Mouse (Mus musculus) heart, postnatal 10 days (tissue): ENCODE results near the gene Hoxa9. TPM values are rescaled to one million over a fixed set of nuclear protein-coding genes. Genes with fewer than 3 reads are reported as not detected.

ENCODE experiments used
- DNase-seq, 2 experiments: peaks; one replicate each; pipeline ENCODE4 v3.0.0; 2021
- intact Hi-C: fragments of 180-260 bp; cut with DNase I; formaldehyde crosslinking; loops from one replicate; pipeline ENCODE4 v1.15.1; 2025
- total RNA-seq, 2 experiments: library from RNA; stranded (reverse); gene quantifications; 2 replicates each; pipeline ENCODE4 v1.2.3; 2021

Gene Hoxa9
- total RNA-seq, 2 experiments from 2014 or later: not detected

- peak in 1 of 2 experiments; percentile 37 for DNase-seq
Observed at GRCm38 (mm10) chr6:52220003-52220864, 10.7 kb downstream of the Hoxa9 start.

GRCm38 (mm10) chr6:52219234-52219942, 11.5 kb downstream of the Hoxa9 start:
- intact Hi-C loops: no loop called here
- DNase-seq: peak in 1 of 2 experiments; percentile 29

More at GRCm38 (mm10) chr6:52220003-52220864, 10.7 kb downstream of the Hoxa9 start:
- intact Hi-C loops: loop anchor here (2.0 to 5.0 kb wide), 3 partner anchors 348 to 1038 kb away; no protein-coding TSS in a partner anchor

GRCm38 (mm10) chr6:52218643-52219215, 12.2 kb downstream of the Hoxa9 start:
- intact Hi-C loops: no loop called here
- DNase-seq: peak in 1 of 2 experiments; percentile 40

GRCm38 (mm10) chr6:52217895-52218642, 12.8 kb downstream of the Hoxa9 start:
- DNase-seq: peak in 1 of 2 experiments; percentile 33
- intact Hi-C loops: no loop called here

- peak in 1 of 2 experiments; percentile 43 for DNase-seq
- intact Hi-C loops: no loop called here
Observed at GRCm38 (mm10) chr6:52217459-52217768, 13.5 kb downstream of the Hoxa9 start.

GRCm38 (mm10) chr6:52216691-52217458, 14.0 kb downstream of the Hoxa9 start:
- intact Hi-C loops: no loop called here
- DNase-seq: peak in 1 of 2 experiments; percentile 30

- intact Hi-C loops: no loop called here
- DNase-seq: no peak
Observed at GRCm38 (mm10) chr6:52215771-52216535, 14.9 kb downstream of the Hoxa9 start.

GRCm38 (mm10) chr6:52215070-52215469, 15.8 kb downstream of the Hoxa9 start:
- intact Hi-C loops: no loop called here
- DNase-seq: no peak

GRCm38 (mm10) chr6:52214271-52214670, 16.6 kb downstream of the Hoxa9 start:
- intact Hi-C loops: no loop called here
- no peak for DNase-seq

GRCm38 (mm10) chr6:52213119-52213986, 17.5 kb downstream of the Hoxa9 start, which contains the start of the genes Hoxa3 and Gm28308:
Hoxa3 (minus strand) TSS chr6:52213336.
Gm28308 (minus strand) TSS chr6:52213339.
- peak in 1 of 2 experiments; percentile 47 for DNase-seq
- intact Hi-C loops: no loop called here

GRCm38 (mm10) chr6:52212556-52213118, 18.3 kb downstream of the Hoxa9 start:
- intact Hi-C loops: no loop called here
- DNase-seq: no peak

- intact Hi-C loops: no loop called here
Observed at GRCm38 (mm10) chr6:52211961-52212360, 18.9 kb downstream of the Hoxa9 start.

GRCm38 (mm10) chr6:52211170-52211935, 19.5 kb downstream of the Hoxa9 start:
- intact Hi-C loops: no loop called here
- DNase-seq: peak; percentile 76 to 80

More at GRCm38 (mm10) chr6:52211961-52212360, 18.9 kb downstream of the Hoxa9 start:
- no peak for DNase-seq

GRCm38 (mm10) chr6:52209685-52210046, 21.2 kb downstream of the Hoxa9 start:
- intact Hi-C loops: no loop called here
- no peak for DNase-seq

- no peak for DNase-seq
- intact Hi-C loops: no loop called here
Observed at GRCm38 (mm10) chr6:52208868-52209684, 21.8 kb downstream of the Hoxa9 start.
